Mouse (Mus musculus) kidney, postnatal 36 days (tissue): ENCODE measurements at regions not wholly inside any gene's neighbourhood (a gene's known extent, or its start where the extent isn't known, plus 50 kb on each side); places are given as distances from the start of the nearest gene placed in this dataset.
"Not testable (repeated sequence)": the region's sequence is repeated elsewhere in the genome, so short reads cannot be mapped to it uniquely, and the experiment has no call there.

Source experiments
- DNase-seq, 2 experiments: peaks; one replicate each; pipeline ENCODE4 v3.0.0; 2021 to 2022; ENCODE audit warnings: mixed read lengths in 2 of 2

- DNase-seq = no peak
Measured at GRCm38 (mm10) chr9:104496220-104496619, 50.9 kb upstream of the Cpne4 start.

- no peak for DNase-seq
Measured at GRCm38 (mm10) chr9:104490696-104491095, 56.4 kb upstream of the Cpne4 start.

GRCm38 (mm10) chr9:104489383-104489782 lies 57.7 kb upstream of the Cpne4 start:
- no peak for DNase-seq

GRCm38 (mm10) chr9:104482440-104482839 lies 64.6 kb upstream of the Cpne4 start:
- DNase-seq = no peak

GRCm38 (mm10) chr9:104480683-104481082 lies 66.4 kb upstream of the Cpne4 start:
- DNase-seq = peak in 1 of 2 experiments; percentile 45

GRCm38 (mm10) chr9:104474831-104475230 lies 72.3 kb upstream of the Cpne4 start:
- peak; percentile 13 to 56 for DNase-seq

GRCm38 (mm10) chr9:104467238-104467637 lies 79.8 kb upstream of the Cpne4 start:
- no peak for DNase-seq

- no peak for DNase-seq
Measured at GRCm38 (mm10) chr9:104463701-104464100, 83.4 kb upstream of the Cpne4 start.

GRCm38 (mm10) chr9:104460133-104460532 lies 87.0 kb upstream of the Cpne4 start:
- no peak for DNase-seq

GRCm38 (mm10) chr9:104457635-104458034 lies 89.5 kb upstream of the Cpne4 start:
- DNase-seq = peak; percentile 11 to 19

- DNase-seq = no peak
Measured at GRCm38 (mm10) chr9:104448577-104449165, 98.4 kb upstream of the Cpne4 start.

- peak; percentile 7 to 65 for DNase-seq
Measured at GRCm38 (mm10) chr9:104444906-104445305, 102.2 kb upstream of the Cpne4 start.

GRCm38 (mm10) chr9:104443236-104443635 lies 103.8 kb upstream of the Cpne4 start:
- no peak for DNase-seq

GRCm38 (mm10) chr9:104413021-104413420 lies 75.5 kb upstream of the Acpp start:
- DNase-seq = no peak

GRCm38 (mm10) chr9:104410211-104410610 lies 72.7 kb upstream of the Acpp start:
- DNase-seq = peak; percentile 20 to 53

GRCm38 (mm10) chr9:104409381-104409780 lies 71.8 kb upstream of the Acpp start:
- no peak for DNase-seq

- peak; percentile 20 to 21 for DNase-seq
Measured at GRCm38 (mm10) chr9:104408571-104409294, 71.2 kb upstream of the Acpp start.

GRCm38 (mm10) chr9:104407559-104408376 lies 70.2 kb upstream of the Acpp start:
- DNase-seq = peak; percentile 59 to 71

GRCm38 (mm10) chr9:104407011-104407410 lies 69.5 kb upstream of the Acpp start:
- no peak for DNase-seq

- no peak for DNase-seq
Measured at GRCm38 (mm10) chr9:104406491-104406890, 68.9 kb upstream of the Acpp start.

GRCm38 (mm10) chr9:104403863-104404262 lies 66.3 kb upstream of the Acpp start:
- DNase-seq = no peak

GRCm38 (mm10) chr9:104401673-104402072 lies 64.1 kb upstream of the Acpp start:
- no peak for DNase-seq

- DNase-seq = no peak
Measured at GRCm38 (mm10) chr9:104399927-104400326, 62.4 kb upstream of the Acpp start.

- not testable (repeated sequence) for DNase-seq
Measured at GRCm38 (mm10) chr9:104398484-104398883, 60.9 kb upstream of the Acpp start.
